Mouse (Mus musculus) hindbrain, embryonic 10.5 days (tissue): ENCODE results near the gene Fgd6. TPM values are rescaled to one million over a fixed set of nuclear protein-coding genes. Genes with fewer than 3 reads are reported as not detected.

Source experiments
- DNase-seq: peaks from one replicate; pipeline ENCODE4 v3.0.0-alpha.2; 2017; ENCODE audit warnings: low spot score
- H3K27ac ChIP-seq: fragments of 300-500 bp; sonication (generic); 2 replicates; pipeline ENCODE4 v1.5.1; 2016; ENCODE audit warnings: mild to moderate bottlenecking, moderate library complexity
- H3K27me3 ChIP-seq: fragments of 300-500 bp; sonication (generic); 2 replicates; pipeline ENCODE4 v1.6.1; 2016; ENCODE audit warnings: mild to moderate bottlenecking; ENCODE audit not compliant: poor library complexity, insufficient read depth, severe bottlenecking
- H3K36me3 ChIP-seq: fragments of 300-500 bp; sonication (generic); 2 replicates; pipeline ENCODE4 v1.6.1; 2016; ENCODE audit warnings: mild to moderate bottlenecking, moderate library complexity
- H3K4me1 ChIP-seq: fragments of 300-500 bp; sonication (generic); replicated peaks from 2 replicates; pipeline ENCODE4 v1.6.1; 2016; ENCODE audit warnings: mild to moderate bottlenecking
- H3K4me3 ChIP-seq: fragments of 300-500 bp; sonication (generic); 2 replicates; pipeline ENCODE4 v1.5.1; 2016; ENCODE audit warnings: mild to moderate bottlenecking, moderate library complexity
- H3K9me3 ChIP-seq: fragments of 300-500 bp; sonication (generic); 2 replicates; pipeline ENCODE4 v1.6.1; 2016; ENCODE audit warnings: mild to moderate bottlenecking, moderate library complexity
- WGBS: fragments of 180-500 bp; shearing (Covaris S2); methylation state at CpG from one replicate; pipeline ENCODE4 v1.1.7; 2016; 5-methylcytosine and 5-hydroxymethylcytosine counted together
- polyA plus RNA-seq: library from polyadenylated mRNA; unstranded; fragments of >200 nt; fragmentation: Nextera tagmentation; extraction: Ambion mirVana; gene quantifications from 2 replicates; pipeline ENCODE4 v1.2.1, GENCODE M21; 2016

The Fgd6 gene
- polyA plus RNA-seq, 1 experiment from 2014 or later = 4.2 TPM

- Histone ChIP-seq H3K9me3 (no peaks in the 10 kb centered on the region), H3K4me1 (no peaks in the 10 kb centered on the region), H3K4me3 (no peak overlapping the region), H3K27ac (no peak overlapping the region), H3K27me3 (no peaks in the 10 kb centered on the region), H3K36me3 (peaks cover 32% of the 10 kb centered on the region)
- no peak for DNase-seq
- WGBS = 96% methylated on average over 6 of the region's 6 CpGs
These were observed 73.0 kb downstream of the Fgd6 start for GRCm38 (mm10) chr10:94108791-94109190.

GRCm38 (mm10) chr10:94110834-94111754 is 75.3 kb downstream of the Fgd6 start:
- WGBS = 83% methylated on average over 9 of the region's 9 CpGs
- no peak for DNase-seq
- Histone ChIP-seq H3K27me3 (no peaks in the 10 kb centered on the region), H3K4me1 (0 out of 2 replicates have a peak, but pooled peaks cover 9% of the 10 kb centered on the region), H3K36me3 (peaks cover 14% of the 10 kb centered on the region), H3K9me3 (no peaks in the 10 kb centered on the region), H3K4me3 (no peak overlapping the region), H3K27ac (no peak overlapping the region)

DNA sequence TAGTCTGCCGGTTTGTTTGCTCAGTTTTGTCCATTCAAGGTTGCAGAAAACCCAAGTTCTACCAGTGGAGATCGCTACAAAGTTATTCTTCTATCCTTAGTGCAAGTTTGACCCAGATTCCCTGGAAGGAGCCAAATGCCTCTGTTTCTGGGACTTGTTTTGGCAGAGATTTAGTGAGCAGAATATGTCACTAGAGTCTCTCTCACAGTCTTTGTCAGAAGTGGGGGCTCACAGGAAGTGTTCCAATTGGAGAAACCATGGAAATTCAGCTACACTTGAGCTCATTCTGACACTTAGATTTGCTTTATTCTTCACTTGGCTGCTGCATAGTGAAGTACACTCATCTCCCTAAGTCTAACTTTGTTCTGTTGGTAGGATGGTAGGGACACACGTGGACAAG is 76.4 kb downstream of the Fgd6 start:
- no peaks in the 10 kb centered on the region for H3K27me3 ChIP-seq
- H3K36me3 ChIP-seq = peaks cover 13% of the 10 kb centered on the region
- 85% methylated on average over 3 of the region's 3 CpGs for WGBS
- H3K4me3 ChIP-seq = no peak overlapping the region
- 0 out of 2 replicates have a peak, but pooled peaks cover 10% of the 10 kb centered on the region for H3K4me1 ChIP-seq
- H3K9me3 ChIP-seq = no peaks in the 10 kb centered on the region
- no peak for DNase-seq
- H3K27ac ChIP-seq = no peak overlapping the region

DNA sequence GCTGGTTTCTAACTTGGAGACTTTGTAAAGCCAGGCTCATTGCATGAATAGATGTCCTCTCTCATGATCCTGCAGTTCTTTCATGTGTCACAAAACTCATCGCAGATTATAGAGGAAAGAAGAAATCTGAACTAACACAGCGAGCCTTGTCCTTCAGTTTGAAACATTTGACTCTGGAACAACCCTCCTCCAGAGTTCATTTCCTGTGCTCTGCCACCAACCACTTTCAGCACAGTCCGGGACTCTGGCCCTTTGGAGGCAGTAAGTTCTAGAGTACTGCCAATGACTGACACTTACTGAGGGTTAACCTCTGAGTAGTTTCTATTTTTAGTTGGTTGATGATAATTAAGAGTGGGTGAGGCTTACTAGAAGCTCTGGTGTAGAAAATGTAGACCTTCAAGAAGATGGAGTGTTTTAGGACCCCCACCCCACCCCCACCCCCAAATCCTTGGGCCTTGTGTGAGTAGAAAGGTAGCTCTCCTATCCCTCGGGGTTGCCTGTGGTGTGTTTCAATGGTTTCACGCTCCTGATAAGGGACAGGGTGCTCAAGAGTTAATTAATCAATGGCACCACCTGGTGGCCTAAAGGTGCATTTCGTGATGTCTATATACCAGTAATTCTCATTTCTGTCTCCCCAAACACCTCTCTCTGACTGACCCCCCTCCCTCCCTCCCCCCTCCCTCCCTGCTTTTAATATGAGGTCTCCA is 80.2 kb downstream of the Fgd6 start:
- Histone ChIP-seq H3K27ac (no peak overlapping the region), H3K27me3 (no peaks in the 10 kb centered on the region), H3K9me3 (no peaks in the 10 kb centered on the region), H3K4me1 (0 out of 2 replicates have a peak, but pooled peaks cover 10% of the 10 kb centered on the region), H3K36me3 (peaks cover 8% of the 10 kb centered on the region), H3K4me3 (no peak overlapping the region)
- 40% methylated on average over 6 of the region's 6 CpGs for WGBS
- DNase-seq = peak; percentile 72

DNA sequence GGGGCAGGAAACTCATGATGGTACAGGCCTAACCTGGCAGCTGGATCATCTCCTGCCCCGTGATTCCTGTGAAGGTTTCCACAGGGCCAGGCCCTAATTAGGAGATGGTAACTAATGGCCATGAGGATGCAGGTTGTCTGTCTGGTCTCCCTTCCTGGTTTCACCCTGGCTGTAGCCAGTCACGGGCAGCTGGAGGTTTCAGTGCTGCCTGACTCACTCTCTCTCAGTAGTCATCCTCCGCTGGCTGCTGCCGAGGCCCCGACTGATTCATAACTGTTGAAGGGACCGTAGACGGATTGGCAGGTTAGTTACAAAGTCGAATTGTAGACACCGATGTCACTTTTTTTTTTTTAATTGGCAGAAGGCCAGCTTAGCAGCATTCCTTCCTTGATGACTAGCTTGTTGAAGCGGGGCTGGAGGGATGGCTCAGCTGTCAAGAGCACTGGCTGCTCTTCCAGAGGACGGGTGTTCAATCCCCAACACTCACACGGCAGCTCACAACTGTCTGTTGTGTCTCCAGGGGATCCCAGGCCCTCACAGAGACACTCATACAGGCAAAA is 81.1 kb downstream of the Fgd6 start:
- Histone ChIP-seq H3K36me3 (peaks cover 12% of the 10 kb centered on the region), H3K4me3 (no peak overlapping the region), H3K27ac (no peak overlapping the region), H3K27me3 (no peaks in the 10 kb centered on the region), H3K4me1 (0 out of 2 replicates have a peak, but pooled peaks cover 10% of the 10 kb centered on the region), H3K9me3 (no peaks in the 10 kb centered on the region)
- WGBS = 91% methylated on average over 12 of the region's 12 CpGs
- DNase-seq = no peak

DNA sequence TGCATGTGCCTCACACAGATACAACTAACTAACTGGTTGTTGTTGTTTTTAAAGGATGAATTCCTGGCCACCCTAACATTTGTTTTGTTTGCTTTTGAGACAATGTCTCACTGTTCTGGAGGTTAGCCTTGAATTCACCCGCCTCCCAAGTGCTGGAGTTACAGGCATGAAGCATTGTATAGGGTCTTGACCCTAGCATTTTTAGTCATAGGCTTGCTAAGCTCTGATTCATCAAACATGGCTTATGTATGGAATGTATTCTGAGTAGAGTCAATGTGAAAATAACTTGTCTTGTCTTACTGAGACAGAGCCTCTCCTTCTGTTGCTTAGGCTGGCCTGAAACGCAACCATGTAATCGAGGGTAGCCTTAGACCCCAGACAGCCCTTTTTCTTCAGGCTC is 82.1 kb downstream of the Fgd6 start:
- 0 out of 2 replicates have a peak, but pooled peaks cover 10% of the 10 kb centered on the region for H3K4me1 ChIP-seq
- DNase-seq = no peak
- H3K27ac ChIP-seq = no peak overlapping the region
- H3K27me3 ChIP-seq = no peaks in the 10 kb centered on the region
- H3K36me3 ChIP-seq = peaks cover 21% of the 10 kb centered on the region
- 92% methylated on average over 3 of the region's 3 CpGs for WGBS
- H3K4me3 ChIP-seq = no peak overlapping the region
- H3K9me3 ChIP-seq = no peaks in the 10 kb centered on the region

- Histone ChIP-seq H3K27me3 (no peaks in the 10 kb centered on the region), H3K27ac (no peak overlapping the region), H3K4me1 (0 out of 2 replicates have a peak, but pooled peaks cover 10% of the 10 kb centered on the region), H3K4me3 (no peak overlapping the region), H3K36me3 (peaks cover 32% of the 10 kb centered on the region), H3K9me3 (no peaks in the 10 kb centered on the region)
- WGBS = 95% methylated on average over 7 of the region's 7 CpGs
- DNase-seq = no peak
These were observed 83.2 kb downstream of the Fgd6 start for GRCm38 (mm10) chr10:94118993-94119392.

- Histone ChIP-seq H3K27me3 (no peaks in the 10 kb centered on the region), H3K27ac (no peak overlapping the region), H3K4me1 (0 out of 2 replicates have a peak, but pooled peaks cover 6% of the 10 kb centered on the region), H3K36me3 (peaks cover 48% of the 10 kb centered on the region), H3K4me3 (no peak overlapping the region), H3K9me3 (no peaks in the 10 kb centered on the region)
- WGBS = 92% methylated on average over 9 of the region's 9 CpGs
- no peak for DNase-seq
These were observed 84.9 kb downstream of the Fgd6 start for GRCm38 (mm10) chr10:94120676-94121075.

GRCm38 (mm10) chr10:94122595-94122994 is 86.8 kb downstream of the Fgd6 start:
- H3K27me3 ChIP-seq = no peaks in the 10 kb centered on the region
- 93% methylated on average over 7 of the region's 7 CpGs for WGBS
- H3K9me3 ChIP-seq = no peaks in the 10 kb centered on the region
- H3K4me3 ChIP-seq = no peak overlapping the region
- H3K4me1 ChIP-seq = no peaks in the 10 kb centered on the region
- no peak for DNase-seq
- H3K36me3 ChIP-seq = peaks cover 64% of the 10 kb centered on the region
- no peak overlapping the region for H3K27ac ChIP-seq

GRCm38 (mm10) chr10:94123581-94123980 is 87.8 kb downstream of the Fgd6 start:
- Histone ChIP-seq H3K27ac (no peak overlapping the region), H3K4me1 (no peaks in the 10 kb centered on the region), H3K9me3 (no peaks in the 10 kb centered on the region), H3K27me3 (no peaks in the 10 kb centered on the region), H3K4me3 (no peak overlapping the region), H3K36me3 (peaks cover 65% of the 10 kb centered on the region)
- no peak for DNase-seq
- WGBS = 92% methylated on average over 5 of the region's 5 CpGs

DNA sequence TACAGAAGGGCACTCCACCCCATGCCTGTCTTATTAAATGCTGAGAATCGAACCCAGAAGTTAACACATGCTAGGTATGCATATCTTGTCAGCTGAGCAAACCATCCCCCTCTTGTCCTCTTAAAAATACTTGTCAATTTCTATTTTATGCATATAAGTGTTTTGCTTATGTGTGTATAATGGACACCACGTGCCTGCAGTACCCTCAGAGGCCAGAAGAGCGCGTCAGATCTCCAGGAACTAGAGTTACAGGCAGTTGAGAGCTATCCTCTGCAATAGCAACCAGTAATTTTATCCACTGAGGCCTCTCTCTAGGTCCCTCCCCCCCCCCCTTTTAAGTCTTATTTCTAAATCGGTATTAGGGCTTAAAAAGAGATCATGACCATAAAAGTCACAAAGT is 88.6 kb downstream of the Fgd6 start:
- 81% methylated on average over 5 of the region's 5 CpGs for WGBS
- no peaks in the 10 kb centered on the region for H3K9me3 ChIP-seq
- H3K27ac ChIP-seq = no peak overlapping the region
- DNase-seq = no peak
- H3K4me1 ChIP-seq = peaks cover 2% of the 10 kb centered on the region; the same call in 1 of the 2 replicates
- no peak overlapping the region for H3K4me3 ChIP-seq
- peaks cover 70% of the 10 kb centered on the region for H3K36me3 ChIP-seq
- no peaks in the 10 kb centered on the region for H3K27me3 ChIP-seq

- H3K9me3 ChIP-seq = no peaks in the 10 kb centered on the region
- peaks cover 8% of the 10 kb centered on the region; the same call in 1 of the 2 replicates for H3K4me1 ChIP-seq
- DNase-seq = no peak
- no peaks in the 10 kb centered on the region for H3K27me3 ChIP-seq
- peaks cover 56% of the 10 kb centered on the region for H3K36me3 ChIP-seq
- H3K27ac ChIP-seq = 0 out of 2 replicates have a peak overlapping the region, but pooled peaks have one; percentile 42
- H3K4me3 ChIP-seq = no peak overlapping the region
- WGBS = 75% methylated on average over 9 of the region's 9 CpGs
These were observed 93.9 kb downstream of the Fgd6 start for GRCm38 (mm10) chr10:94129680-94130119.
